Mouse (Mus musculus) CH12.LX (cell line): ENCODE data around the gene Vill. TPM values are rescaled to one million over a fixed set of nuclear protein-coding genes. Genes with fewer than 3 reads are reported as not detected.

ENCODE experiments used
- DNase-seq: peaks from one replicate; pipeline ENCODE4 v3.0.0-alpha.2; 2013; ENCODE audit errors: extremely low read depth
- H3K27ac ChIP-seq: 2 replicates; pipeline ENCODE4 v1.5.1; 2012; ENCODE audit warnings: low read depth, mild to moderate bottlenecking, control low read depth, moderate library complexity; ENCODE audit not compliant: insufficient read depth
- H3K27me3 ChIP-seq: replicated peaks from 2 replicates; pipeline ENCODE3; 2012; ENCODE audit warnings: inconsistent platforms
- H3K36me3 ChIP-seq, 2 experiments: replicated peaks in 1 of 2; 2 replicates each; pipeline versions ENCODE3 to v1.6.1; 2012; ENCODE audit warnings: inconsistent platforms in 1 of 2, low read length in 1 of 2, mild to moderate bottlenecking in 1 of 2, mixed read lengths in 1 of 2, moderate library complexity in 1 of 2; ENCODE audit not compliant: control insufficient read depth in 1 of 2, insufficient read depth in 1 of 2
- H3K4me1 ChIP-seq, 2 experiments: 2 replicates each; pipeline ENCODE4 v1.6.1; 2012; ENCODE audit warnings: inconsistent platforms in 1 of 2, moderate library complexity in 1 of 2; ENCODE audit not compliant: insufficient read depth in 2 of 2, control insufficient read depth in 1 of 2
- H3K4me2 ChIP-seq: 2 replicates; pipeline ENCODE4 v1.6.1; 2012; ENCODE audit warnings: low read depth, mild to moderate bottlenecking, control low read depth; ENCODE audit not compliant: poor library complexity, insufficient read depth, severe bottlenecking
- H3K4me3 ChIP-seq, 3 experiments: fragments of 150-350 bp in 1 of 3; sonication (generic) in 1 of 3; replicated peaks in 1 of 3; 2 replicates each; pipeline versions ENCODE3 to v1.5.1; 2011 to 2012; ENCODE audit warnings: low read depth in 2 of 3, low read length in 2 of 3, mild to moderate bottlenecking in 2 of 3, moderate library complexity in 2 of 3, control low read depth in 1 of 3, improper control_type of control experiment in 1 of 3, inconsistent platforms in 1 of 3, mixed read lengths in 1 of 3; ENCODE audit not compliant: poor library complexity in 1 of 3
- H3K79me2 ChIP-seq: replicated peaks from 2 replicates; pipeline ENCODE4 v1.6.1; 2012; ENCODE audit warnings: mild to moderate bottlenecking, moderate library complexity; ENCODE audit not compliant: control insufficient read depth, poor library complexity, insufficient read depth, severe bottlenecking; ENCODE audit errors: extremely low read depth
- H3K9ac ChIP-seq: 2 replicates; pipeline ENCODE4 v1.6.1; 2012; ENCODE audit warnings: low read depth, mild to moderate bottlenecking, control low read depth, moderate library complexity; ENCODE audit not compliant: insufficient read depth
- H3K9me3 ChIP-seq: replicated peaks from 2 replicates; pipeline ENCODE3; 2012; ENCODE audit warnings: low read length, inconsistent platforms, mixed read lengths
- CHD2 ChIP-seq: IDR thresholded peaks from 2 replicates; pipeline ENCODE4 v1.6.1; 2011; ENCODE audit warnings: low read length, improper control_type of control experiment
- GABPA ChIP-seq: IDR thresholded peaks from 2 replicates; pipeline ENCODE4 v1.6.1; 2012; ENCODE audit warnings: low read depth, low read length, improper control_type of control experiment, inconsistent platforms; ENCODE audit not compliant: insufficient replicate concordance
- IRF4 ChIP-seq: IDR thresholded peaks from 2 replicates; pipeline ENCODE4 v1.6.1; 2014; ENCODE audit warnings: low read depth, mild to moderate bottlenecking, inconsistent platforms, low read length, improper control_type of control experiment
- MAFK ChIP-seq: IDR thresholded peaks from 2 replicates; pipeline ENCODE4 v1.6.1; 2011; ENCODE audit warnings: low read length, improper control_type of control experiment; ENCODE audit not compliant: insufficient replicate concordance
- MAZ ChIP-seq: IDR thresholded peaks from 2 replicates; pipeline ENCODE4 v1.6.1; 2012; ENCODE audit warnings: low read depth, mild to moderate bottlenecking, inconsistent platforms, low read length, improper control_type of control experiment, moderate library complexity
- POLR2A ChIP-seq: IDR thresholded peaks from 2 replicates; pipeline ENCODE4 v1.6.1; 2011; ENCODE audit warnings: low read depth, mild to moderate bottlenecking, improper control_type of control experiment, low read length
- POLR2AphosphoS2 ChIP-seq: IDR thresholded peaks from 2 replicates; pipeline ENCODE4 v1.6.1; 2011; ENCODE audit warnings: low read depth, low read length, improper control_type of control experiment
- RCOR1 ChIP-seq: conservative IDR thresholded peaks from 2 replicates; pipeline ENCODE4 v1.6.1; 2012; ENCODE audit warnings: low read depth, mild to moderate bottlenecking, inconsistent platforms, low read length, improper control_type of control experiment
- SMC3 ChIP-seq: IDR thresholded peaks from 2 replicates; pipeline ENCODE4 v1.6.1; 2011; ENCODE audit warnings: low read depth, low read length, improper control_type of control experiment
- ZC3H11A ChIP-seq: IDR thresholded peaks from 2 replicates; pipeline ENCODE4 v1.6.1; 2012; ENCODE audit warnings: low read depth, mild to moderate bottlenecking, inconsistent platforms, low read length, improper control_type of control experiment
- ZMIZ1 ChIP-seq: IDR thresholded peaks from 2 replicates; pipeline ENCODE4 v1.6.1; 2012; ENCODE audit warnings: low read depth, mild to moderate bottlenecking, inconsistent platforms, low read length, improper control_type of control experiment
- ZNF384 ChIP-seq: IDR thresholded peaks from 2 replicates; pipeline ENCODE4 v1.6.1; 2012; ENCODE audit warnings: low read depth, low read length, improper control_type of control experiment, inconsistent platforms
- dilution Hi-C: fragments of 300-500 bp; cut with MboI; formaldehyde crosslinking; loops from 2 replicates; pipeline ENCODE4 v1.14.3; 2020; ENCODE audit warnings: low sequenced_read_pairs; ENCODE audit not compliant: extremely low pct_unique_long_range_greater_than_20kb, extremely low pct_ligation_motif_present
- in situ Hi-C: fragments of 300-500 bp; cut with MboI; formaldehyde crosslinking; loops from 3 replicates; pipeline ENCODE4 v1.14.3; 2019; ENCODE audit warnings: low sequenced_read_pairs, low pct_ligation_motif_present, low pct_unique_long_range_greater_than_20kb, mixed read lengths
- polyA plus RNA-seq: library from polyadenylated mRNA; unstranded; fragments of >175 nt; gene quantifications from 2 replicates; pipeline ENCODE4 v1.2.1, GENCODE M21; 2012; ENCODE audit warnings: low read depth; ENCODE audit not compliant: insufficient read length
- total RNA-seq, 2 experiments: library from RNA; depleted of rRNA; stranded (reverse); fragments of 300-350 nt in 1 of 2; fragments of >200 nt in 1 of 2; gene quantifications; 2 replicates each; pipeline ENCODE4 v1.2.3; 2012 to 2014

Gene Vill
- total and polyA plus RNA-seq, 3 experiments: 46.3 to 85.2 (median 57.3) TPM

DNA sequence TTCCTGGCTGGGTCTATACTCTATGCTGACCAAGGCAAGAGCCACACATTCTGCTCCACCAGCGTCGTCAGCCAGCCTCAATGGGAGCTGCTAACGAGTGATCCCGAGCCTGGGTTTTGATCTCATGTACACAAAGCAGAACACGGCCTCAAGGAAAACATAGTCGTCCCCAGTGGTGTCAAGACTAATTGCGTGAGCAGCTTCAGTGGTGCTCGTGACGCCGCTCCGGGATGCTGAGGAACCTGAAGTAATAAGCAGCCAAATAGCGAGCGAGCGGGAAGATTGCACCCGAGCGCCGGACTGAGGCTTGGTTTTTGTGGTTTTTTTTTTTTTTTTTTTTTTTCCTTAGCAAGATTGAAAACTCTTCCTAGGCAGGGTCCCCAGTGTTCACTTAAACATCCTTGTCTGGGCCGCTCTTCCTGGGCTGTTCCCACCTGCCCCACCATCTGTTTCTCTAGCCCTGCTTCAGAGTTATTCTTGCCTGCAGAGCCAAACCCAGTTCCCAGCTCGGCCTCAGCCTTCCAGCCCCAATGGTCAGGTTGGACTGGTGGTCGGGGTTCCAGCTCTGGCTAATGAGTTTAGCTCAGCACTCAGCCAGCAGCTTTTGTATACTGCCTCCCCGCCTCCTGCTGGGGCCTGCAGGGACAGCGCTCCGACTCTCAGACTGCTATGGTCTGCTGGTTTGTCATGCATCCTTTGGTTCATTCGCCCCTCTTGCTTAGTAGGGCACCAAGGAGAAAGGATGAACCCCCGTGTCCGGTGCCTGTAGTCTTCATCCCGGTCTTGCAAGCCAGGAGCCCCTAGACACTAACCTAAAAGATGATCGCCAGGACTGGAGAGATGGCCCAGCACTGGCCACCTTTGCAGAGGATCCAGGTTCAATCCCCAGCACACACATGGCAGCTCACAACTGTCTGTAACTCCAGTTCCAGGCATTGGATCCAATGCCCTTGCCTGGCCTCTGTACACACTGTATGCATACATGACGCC lies 17.6 kb upstream of the Vill start:
- dilution Hi-C loops: no loop called here

DNA sequence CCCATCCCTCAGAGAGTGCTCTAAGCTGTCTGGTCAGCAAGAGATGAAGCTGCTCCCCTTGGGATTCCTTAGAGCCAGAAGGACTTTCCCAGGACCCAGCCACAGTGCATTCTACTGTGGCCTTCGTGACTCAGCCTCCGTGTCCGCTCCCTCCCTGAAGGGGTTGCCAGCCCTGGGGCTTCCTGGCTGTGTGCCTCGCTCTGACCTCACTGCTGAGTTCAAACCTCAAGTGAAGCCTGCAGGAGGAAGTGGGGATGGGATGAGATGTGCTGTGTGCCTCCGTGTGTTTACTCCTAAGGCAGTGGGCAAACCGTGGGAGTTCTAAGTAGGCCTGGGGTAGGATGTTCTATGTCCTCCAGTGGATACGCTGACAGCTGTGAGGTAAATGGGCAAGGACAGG lies 16.7 kb upstream of the Vill start:
- DNase-seq: no peak
- Histone ChIP-seq H3K27ac (no peak overlapping the region), H3K36me3 (no peaks in the 10 kb centered on the region), H3K9ac (no peak overlapping the region), H3K9me3 (peaks cover 3% of the 10 kb centered on the region), H3K4me2 (no peak overlapping the region), H3K4me1 (no peaks in the 10 kb centered on the region), H3K27me3 (peaks cover 89% of the 10 kb centered on the region), H3K4me3 (no peak overlapping the region), H3K79me2 (no peaks in the 10 kb centered on the region)
- in situ Hi-C loops: no loop called here
- dilution Hi-C loops: no loop called here
- no peak for TF ChIP-seq CHD2
- TF ChIP-seq IRF4: no peak

More for the DNA sequence above, 17.6 kb upstream of the Vill start:
- no peaks in the 10 kb centered on the region for H3K36me3 ChIP-seq
- no peak overlapping the region for H3K27ac ChIP-seq
- in situ Hi-C loops: no loop called here
- H3K4me3 ChIP-seq: no peak overlapping the region
- H3K4me1 ChIP-seq: no peaks in the 10 kb centered on the region
- H3K79me2 ChIP-seq: no peaks in the 10 kb centered on the region
- H3K27me3 ChIP-seq: peaks cover 87% of the 10 kb centered on the region
- peaks cover 3% of the 10 kb centered on the region for H3K9me3 ChIP-seq
- no peak for TF ChIP-seq MAFK
- TF ChIP-seq MAZ: no peak
- TF ChIP-seq ZNF384: no peak
- TF ChIP-seq ZC3H11A: no peak
- TF ChIP-seq SMC3: no peak
- no peak for TF ChIP-seq GABPA
- TF ChIP-seq RCOR1: no peak
- TF ChIP-seq POLR2AphosphoS2: no peak
- no peak for TF ChIP-seq POLR2A
- TF ChIP-seq ZMIZ1: no peak
- H3K4me2 ChIP-seq: no peak overlapping the region
- DNase-seq: no peak
- H3K9ac ChIP-seq: no peak overlapping the region
